Mouse (Mus musculus) MEL (cell line): ENCODE measurements around the gene Ifi206. TPM values are rescaled to one million over a fixed set of nuclear protein-coding genes. Genes with fewer than 3 reads are reported as not detected.

Experiments used
- DNase-seq: peaks from one replicate; pipeline ENCODE4 v3.0.0; 2011; ENCODE audit warnings: low read depth, low spot score
- H3K27ac ChIP-seq: 2 replicates; pipeline ENCODE4 v1.5.1; 2012; ENCODE audit warnings: low read depth, mild to moderate bottlenecking, control low read depth, low read length, moderate library complexity; ENCODE audit not compliant: control insufficient read depth
- H3K27me3 ChIP-seq, 2 experiments: fragments of 150-350 bp in 1 of 2; sonication (generic) in 1 of 2; 2 replicates each; pipeline ENCODE4 v1.6.1; 2012; ENCODE audit warnings: low read length in 2 of 2, mild to moderate bottlenecking in 2 of 2, improper control_type of control experiment in 1 of 2, moderate library complexity in 1 of 2; ENCODE audit not compliant: insufficient read depth in 2 of 2, control insufficient read depth in 1 of 2
- H3K36me3 ChIP-seq, 2 experiments: 2 replicates each; pipeline ENCODE4 v1.6.1; 2012 to 2014; ENCODE audit warnings: low read length in 2 of 2, improper control_type of control experiment in 1 of 2, inconsistent platforms in 1 of 2, mild to moderate bottlenecking in 1 of 2; ENCODE audit not compliant: insufficient read depth in 2 of 2, control insufficient read depth in 1 of 2
- H3K4me1 ChIP-seq, 2 experiments: fragments of 150-350 bp in 1 of 2; sonication (generic) in 1 of 2; 2 replicates each; pipeline ENCODE4 v1.6.1; 2012; ENCODE audit warnings: low read length in 2 of 2, improper control_type of control experiment in 1 of 2, mild to moderate bottlenecking in 1 of 2; ENCODE audit not compliant: insufficient read depth in 2 of 2, control insufficient read depth in 1 of 2
- H3K4me3 ChIP-seq, 2 experiments: fragments of 150-350 bp in 1 of 2; sonication (generic) in 1 of 2; 2 replicates each; pipeline ENCODE4 v1.5.1; 2012; ENCODE audit warnings: low read depth in 2 of 2, low read length in 2 of 2, mild to moderate bottlenecking in 2 of 2, moderate library complexity in 2 of 2, control low read depth in 1 of 2, improper control_type of control experiment in 1 of 2; ENCODE audit not compliant: control insufficient read depth in 1 of 2, insufficient read depth in 1 of 2
- H3K79me2 ChIP-seq: 2 replicates; pipeline ENCODE4 v1.6.1; 2012; ENCODE audit warnings: mild to moderate bottlenecking, low read length, moderate library complexity; ENCODE audit not compliant: control insufficient read depth, poor library complexity, insufficient read depth
- H3K9ac ChIP-seq: 2 replicates; pipeline ENCODE4 v1.6.1; 2012; ENCODE audit warnings: low read depth, mild to moderate bottlenecking, control low read depth, low read length, moderate library complexity; ENCODE audit not compliant: control insufficient read depth, poor library complexity, severe bottlenecking
- H3K9me3 ChIP-seq: fragments of 150-350 bp; sonication (generic); replicated peaks from 2 replicates; pipeline ENCODE4 v1.6.1; 2012; ENCODE audit warnings: mild to moderate bottlenecking, low read length, improper control_type of control experiment, moderate library complexity; ENCODE audit not compliant: insufficient read depth
- BHLHE40 ChIP-seq: IDR thresholded peaks from 2 replicates; pipeline ENCODE4 v1.6.1; 2012; ENCODE audit warnings: low read depth, mild to moderate bottlenecking, inconsistent platforms, low read length, improper control_type of control experiment, borderline replicate concordance
- CHD1 ChIP-seq: IDR thresholded peaks from 2 replicates; pipeline ENCODE4 v1.6.1; 2012; ENCODE audit warnings: low read depth, mild to moderate bottlenecking, inconsistent platforms, low read length, improper control_type of control experiment
- CTCF ChIP-seq, 3 experiments: IDR thresholded peaks in 2 of 3; conservative IDR thresholded peaks in 1 of 3; 2 replicates each; pipeline ENCODE4 v1.5.1; 2011 to 2012; ENCODE audit warnings: low read length in 3 of 3, low read depth in 2 of 3, mild to moderate bottlenecking in 2 of 3, improper control_type of control experiment in 1 of 3, inconsistent platforms in 1 of 3, mixed read lengths in 1 of 3, moderate library complexity in 1 of 3; ENCODE audit not compliant: control insufficient read depth in 1 of 3, insufficient read depth in 1 of 3, poor library complexity in 1 of 3, severe bottlenecking in 1 of 3
- ELF1 ChIP-seq: IDR thresholded peaks from 2 replicates; pipeline ENCODE4 v1.6.1; 2014; ENCODE audit warnings: low read depth, mild to moderate bottlenecking, inconsistent platforms, low read length, improper control_type of control experiment, moderate library complexity
- EP300 ChIP-seq, 2 experiments: IDR thresholded peaks; 2 replicates each; pipeline ENCODE4 v1.6.1; 2011; ENCODE audit warnings: improper control_type of control experiment in 2 of 2, low read length in 2 of 2, low read depth in 1 of 2, mild to moderate bottlenecking in 1 of 2
- ETS1 ChIP-seq: IDR thresholded peaks from 2 replicates; pipeline ENCODE4 v1.6.1; 2012; ENCODE audit warnings: low read depth, mild to moderate bottlenecking, inconsistent platforms, low read length, improper control_type of control experiment, moderate library complexity
- GABPA ChIP-seq: IDR thresholded peaks from 2 replicates; pipeline ENCODE4 v1.6.1; 2012; ENCODE audit warnings: low read depth, mild to moderate bottlenecking, inconsistent platforms, low read length, improper control_type of control experiment, moderate library complexity
- KAT2A ChIP-seq: conservative IDR thresholded peaks from 2 replicates; pipeline ENCODE4 v1.6.1; 2012; ENCODE audit warnings: low read depth, low read length, improper control_type of control experiment, inconsistent platforms
- MAFK ChIP-seq: IDR thresholded peaks from 2 replicates; pipeline ENCODE4 v1.6.1; 2011; ENCODE audit warnings: low read depth, mild to moderate bottlenecking, low read length, improper control_type of control experiment, borderline replicate concordance
- MAX ChIP-seq: IDR thresholded peaks from 2 replicates; pipeline ENCODE4 v1.6.1; 2011; ENCODE audit warnings: low read length, improper control_type of control experiment
- MEF2A ChIP-seq: IDR thresholded peaks from 2 replicates; pipeline ENCODE4 v1.6.1; 2014; ENCODE audit warnings: low read depth, mild to moderate bottlenecking, inconsistent platforms, low read length, improper control_type of control experiment; ENCODE audit not compliant: poor library complexity, insufficient replicate concordance, severe bottlenecking; ENCODE audit errors: extremely low read depth
- MYB ChIP-seq: IDR thresholded peaks from 2 replicates; pipeline ENCODE4 v1.6.1; 2011; ENCODE audit warnings: mild to moderate bottlenecking, low read depth, low read length, improper control_type of control experiment
- NELFE ChIP-seq: IDR thresholded peaks from 2 replicates; pipeline ENCODE4 v1.6.1; 2011; ENCODE audit warnings: low read depth, low read length, improper control_type of control experiment
- POLR2AphosphoS2 ChIP-seq: IDR thresholded peaks from 2 replicates; pipeline ENCODE4 v1.6.1; 2011; ENCODE audit warnings: low read length, improper control_type of control experiment
- RAD21 ChIP-seq: IDR thresholded peaks from 2 replicates; pipeline ENCODE4 v1.6.1; 2011; ENCODE audit warnings: mild to moderate bottlenecking, low read depth, low read length, improper control_type of control experiment
- SIN3A ChIP-seq: IDR thresholded peaks from 2 replicates; pipeline ENCODE4 v1.6.1; 2012; ENCODE audit warnings: low read length, improper control_type of control experiment, inconsistent platforms
- SMC3 ChIP-seq: IDR thresholded peaks from 2 replicates; pipeline ENCODE4 v1.6.1; 2011; ENCODE audit warnings: low read depth, low read length, improper control_type of control experiment
- TAL1 ChIP-seq: IDR thresholded peaks from 2 replicates; pipeline ENCODE4 v1.6.1; 2012; ENCODE audit warnings: mild to moderate bottlenecking, inconsistent platforms, low read length, moderate library complexity, mixed read lengths
- TBP ChIP-seq: IDR thresholded peaks from 2 replicates; pipeline ENCODE4 v1.8.0; 2011; ENCODE audit warnings: low read depth, low read length, improper control_type of control experiment
- ZC3H11A ChIP-seq: IDR thresholded peaks from 2 replicates; pipeline ENCODE4 v1.6.1; 2012; ENCODE audit warnings: low read depth, mild to moderate bottlenecking, inconsistent platforms, low read length, improper control_type of control experiment
- ZKSCAN1 ChIP-seq: IDR thresholded peaks from 2 replicates; pipeline ENCODE4 v1.6.1; 2012; ENCODE audit warnings: low read depth, mild to moderate bottlenecking, inconsistent platforms, low read length, improper control_type of control experiment, moderate library complexity
- ZMIZ1 ChIP-seq: IDR thresholded peaks from 2 replicates; pipeline ENCODE4 v1.6.1; 2012; ENCODE audit warnings: low read depth, mild to moderate bottlenecking, inconsistent platforms, low read length, improper control_type of control experiment, moderate library complexity
- ZNF384 ChIP-seq: IDR thresholded peaks from 2 replicates; pipeline ENCODE4 v1.6.1; 2012; ENCODE audit warnings: low read depth, mild to moderate bottlenecking, inconsistent platforms, low read length, improper control_type of control experiment
- polyA plus RNA-seq, 2 experiments: library from polyadenylated mRNA; stranded (reverse) in 1 of 2; unstranded in 1 of 2; fragments of >175 nt in 1 of 2; fragments of >200 nt in 1 of 2; gene quantifications; 2 replicates each; pipeline versions ENCODE4 v1.2.1 to v1.2.4; 2012; ENCODE audit warnings: low replicate concordance in 2 of 2, low read depth in 1 of 2; ENCODE audit not compliant: insufficient read length in 2 of 2, insufficient read depth in 1 of 2, missing spikeins in 1 of 2
- total RNA-seq: library from RNA; depleted of rRNA; stranded (reverse); fragments of 300-350 nt; gene quantifications from 2 replicates; pipeline ENCODE4 v1.2.3, GENCODE M21; 2012

The Ifi206 gene
- total and polyA plus RNA-seq, 3 experiments: not detected

GRCm38 (mm10) chr1:173432411-173432810 lies 58.4 kb downstream of the Ifi206 start:
- Histone ChIP-seq H3K9ac (no peak overlapping the region), H3K4me3 (no peak overlapping the region), H3K36me3 (peaks cover 0 to 4% of the 10 kb centered on the region in 2 experiments; a peak in 1 of 4 replicates), H3K79me2 (no peaks in the 10 kb centered on the region), H3K27me3 (no peaks in the 10 kb centered on the region), H3K4me1 (0 out of 4 replicates have a peak, but pooled peaks cover 0 to 4% of the 10 kb centered on the region in 2 experiments), H3K27ac (no peak overlapping the region), H3K9me3 (no peaks in the 10 kb centered on the region)
- TF ChIP-seq TBP (no peak), ETS1 (no peak), ZNF384 (no peak), TAL1 (no peak), BHLHE40 (no peak), EP300 (IDR thresholded peaks at IDR 0.05; ENCODE audit: low read depth in 1 of 2, low read length in 2 of 2) (no peak), SMC3 (no peak), SIN3A (no peak)
- no peak for DNase-seq

GRCm38 (mm10) chr1:173429995-173430699 lies 60.7 kb downstream of the Ifi206 start:
- no peak overlapping the region for H3K9ac ChIP-seq
- H3K36me3 ChIP-seq: no peaks in the 10 kb centered on the region
- no peak for TF ChIP-seq MYB
- TF ChIP-seq NELFE: no peak
- TF ChIP-seq SMC3: peak; percentile 30
- TF ChIP-seq CTCF (IDR thresholded peaks at IDR 0.05 in 2 of 3, conservative IDR thresholded peaks at IDR 0.05 in 1 of 3; ENCODE audit: control insufficient read depth in 1 of 3, insufficient read depth in 1 of 3, low read depth in 2 of 3, low read length in 3 of 3, poor library complexity in 1 of 3, severe bottlenecking in 1 of 3): peak in 2 of 3 experiments; percentile 28 to 37; a peak in 3 of 6 replicates
- TF ChIP-seq RAD21: peak; percentile 15
- no peak for TF ChIP-seq ZKSCAN1
- no peak for TF ChIP-seq EP300 (IDR thresholded peaks at IDR 0.05; ENCODE audit: low read depth in 1 of 2, low read length in 2 of 2)
- TF ChIP-seq, all 39 proteins: peak for 3
- Histone ChIP-seq H3K27me3 (no peaks in the 10 kb centered on the region), H3K79me2 (no peaks in the 10 kb centered on the region), H3K27ac (no peak overlapping the region), H3K4me3 (no peak overlapping the region), H3K4me1 (no peaks in the 10 kb centered on the region), H3K9me3 (no peaks in the 10 kb centered on the region)
- DNase-seq: no peak

GRCm38 (mm10) chr1:173427385-173427784 lies 63.5 kb downstream of the Ifi206 start:
- Histone ChIP-seq H3K36me3 (no peaks in the 10 kb centered on the region), H3K9me3 (no peaks in the 10 kb centered on the region), H3K79me2 (no peaks in the 10 kb centered on the region), H3K4me3 (no peak overlapping the region), H3K27me3 (no peaks in the 10 kb centered on the region), H3K4me1 (no peaks in the 10 kb centered on the region), H3K27ac (no peak overlapping the region), H3K9ac (no peak overlapping the region)
- DNase-seq: no peak
- TF ChIP-seq GABPA (no peak), KAT2A (no peak), MAFK (no peak), ELF1 (no peak), ZMIZ1 (no peak), SMC3 (no peak), CHD1 (no peak), BHLHE40 (no peak), MEF2A (no peak), SIN3A (no peak), POLR2AphosphoS2 (no peak), ETS1 (no peak), MAX (no peak), ZC3H11A (no peak), ZNF384 (no peak)
